Mouse (Mus musculus) MN1 (cell line): Measurements from ENCODE around the gene Zfp804a.

ENCODE experiments used
- DNase-seq: peaks from one replicate; pipeline ENCODE4 v3.0.0-alpha.2; 2016; ENCODE audit warnings: low spot score

Gene Zfp804a

DNA sequence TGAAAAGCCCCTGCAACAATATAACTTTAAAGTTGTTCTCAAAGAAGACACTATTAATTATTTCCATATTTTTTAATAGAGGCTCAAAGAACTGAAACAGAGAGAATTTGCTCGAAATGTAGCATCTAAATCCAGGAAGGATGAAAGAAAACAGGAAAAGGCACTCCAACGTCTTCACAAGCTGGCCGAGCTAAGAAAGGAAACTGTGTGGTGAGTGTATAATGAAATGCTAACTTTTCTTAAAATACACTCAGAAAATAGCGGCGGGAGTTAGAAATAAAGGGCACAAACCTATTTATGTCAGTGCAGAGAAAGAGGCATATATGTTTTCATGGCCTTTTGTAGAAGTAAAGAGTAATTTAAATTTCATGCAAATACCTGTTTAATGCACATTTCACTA lies 200.4 kb downstream of the Zfp804a start:
- DNase-seq: no peak

DNA sequence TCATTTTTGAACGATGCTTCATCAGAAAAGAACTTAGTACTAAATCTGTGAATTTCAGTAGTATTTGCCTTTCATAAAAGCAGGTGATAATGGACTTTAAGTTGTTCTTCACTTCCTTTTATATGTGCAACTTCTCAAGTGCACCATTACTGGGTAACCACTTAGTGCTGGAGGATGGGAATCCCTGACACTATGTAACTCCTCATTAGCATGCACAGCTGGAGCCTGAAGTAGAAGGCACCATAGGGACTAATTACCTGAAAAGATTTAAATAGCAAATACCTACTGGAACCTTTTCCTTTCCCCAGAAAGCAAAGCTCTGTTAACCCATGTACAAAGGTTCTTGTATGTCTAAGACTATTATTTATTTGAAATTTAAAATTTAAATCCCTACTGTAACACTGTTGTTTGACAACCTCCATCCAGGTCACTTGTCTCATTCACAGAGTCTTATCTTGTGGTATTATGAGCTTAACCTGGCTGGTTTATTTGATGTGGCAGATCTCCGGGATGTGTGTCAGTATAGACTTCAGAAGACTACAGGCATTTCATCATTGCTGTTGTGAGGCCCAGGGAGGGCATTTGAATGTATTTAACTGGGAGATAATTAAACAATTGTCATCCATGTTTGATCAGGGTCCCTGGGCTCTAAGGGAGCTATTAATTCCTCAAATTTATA lies 229.7 kb downstream of the Zfp804a start:
- no peak for DNase-seq

DNA sequence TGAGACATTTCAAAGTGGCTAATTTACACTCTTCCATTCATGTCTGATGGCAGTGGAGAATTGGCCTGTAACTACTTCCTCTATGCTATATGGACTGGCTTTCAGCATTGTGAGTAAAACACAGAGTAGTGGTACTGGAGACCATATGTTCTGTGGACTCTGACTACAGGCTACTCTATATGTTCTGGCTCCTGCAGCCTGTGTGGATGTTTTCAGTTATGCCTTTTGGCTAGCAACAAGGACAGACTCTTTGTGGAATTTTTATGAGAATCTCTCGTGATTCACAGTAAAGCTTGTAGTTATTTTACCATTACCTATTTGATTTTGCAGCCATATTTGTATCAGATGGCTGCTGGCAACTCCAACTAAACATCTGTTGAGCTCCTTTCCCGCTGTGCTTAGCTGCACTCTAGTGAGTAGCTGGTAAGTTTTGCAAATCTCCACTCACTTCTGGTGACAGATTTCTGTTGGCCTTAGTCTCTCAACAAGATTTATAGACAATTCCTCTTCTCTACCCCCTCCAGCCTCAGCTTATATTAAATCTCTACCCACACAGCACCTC lies 242.0 kb downstream of the Zfp804a start:
- DNase-seq: no peak
